Mouse (Mus musculus): ENCODE measurements around the gene Mndal. TPM values are rescaled to one million over a fixed set of nuclear protein-coding genes. Genes with fewer than 3 reads are reported as not detected.
"Not testable (repeated sequence)": the region's sequence is repeated elsewhere in the genome, so short reads cannot be mapped to it uniquely, and the experiment has no call there.

Gene Mndal
- polyA plus RNA-seq, 1 experiment from 2014 or later = 3.4 TPM

GRCm38 (mm10) chr1:173878264-173878663 lies 64.0 kb downstream of the Mndal start:
- not testable (repeated sequence) for H3K4me1 ChIP-seq (replicated peaks); H3K9me3 ChIP-seq; H3K4me2 ChIP-seq (replicated peaks); H3K4me3 ChIP-seq (replicated peaks); H3K27ac ChIP-seq; H3K27me3 ChIP-seq (replicated peaks); H3K9ac ChIP-seq; ATAC-seq; H3K36me3 ChIP-seq
- WGBS = 85% methylated on average over 6 of the region's 6 CpGs

- not testable (repeated sequence) for H3K9me3 ChIP-seq; H3K4me1 ChIP-seq (replicated peaks); H3K9ac ChIP-seq; H3K27ac ChIP-seq; H3K36me3 ChIP-seq; H3K4me3 ChIP-seq (replicated peaks); H3K4me2 ChIP-seq (replicated peaks); ATAC-seq; H3K27me3 ChIP-seq (replicated peaks)
- WGBS = 83% methylated on average over 1 of the region's 1 CpGs
Measured at GRCm38 (mm10) chr1:173877125-173877524, 65.2 kb downstream of the Mndal start.

GRCm38 (mm10) chr1:173868586-173868985 lies 73.7 kb downstream of the Mndal start:
- H3K4me3 ChIP-seq (replicated peaks); H3K9ac ChIP-seq; ATAC-seq; H3K27ac ChIP-seq; H3K4me2 ChIP-seq (replicated peaks); H3K4me1 ChIP-seq (replicated peaks); H3K27me3 ChIP-seq (replicated peaks); H3K36me3 ChIP-seq; H3K9me3 ChIP-seq: not testable (repeated sequence)
- 94% methylated on average over 1 of the region's 1 CpGs for WGBS

GRCm38 (mm10) chr1:173866504-173866903 lies 75.8 kb downstream of the Mndal start:
- H3K27me3 ChIP-seq (replicated peaks) = no peaks in the 10 kb centered on the region
- H3K27ac ChIP-seq = no peak overlapping the region
- no peaks in the 10 kb centered on the region for H3K36me3 ChIP-seq
- ATAC-seq = no peak
- no peaks in the 10 kb centered on the region for H3K4me1 ChIP-seq (replicated peaks)
- H3K4me2 ChIP-seq (replicated peaks) = no peak overlapping the region
- H3K9me3 ChIP-seq = no peaks in the 10 kb centered on the region
- H3K4me3 ChIP-seq (replicated peaks) = no peak overlapping the region
- no peak overlapping the region for H3K9ac ChIP-seq
- WGBS = 86% methylated on average over 12 of the region's 12 CpGs

- H3K27ac ChIP-seq; H3K9ac ChIP-seq; H3K4me1 ChIP-seq (replicated peaks); H3K36me3 ChIP-seq; H3K4me3 ChIP-seq (replicated peaks); H3K27me3 ChIP-seq (replicated peaks); H3K4me2 ChIP-seq (replicated peaks); H3K9me3 ChIP-seq; ATAC-seq: not testable (repeated sequence)
Measured at GRCm38 (mm10) chr1:173853711-173854110, 88.6 kb downstream of the Mndal start.

GRCm38 (mm10) chr1:173852853-173853252 lies 89.4 kb downstream of the Mndal start:
- not testable (repeated sequence) for H3K9me3 ChIP-seq; H3K36me3 ChIP-seq; H3K4me1 ChIP-seq (replicated peaks); H3K4me3 ChIP-seq (replicated peaks); H3K27me3 ChIP-seq (replicated peaks); H3K9ac ChIP-seq; H3K4me2 ChIP-seq (replicated peaks); ATAC-seq; H3K27ac ChIP-seq
- 67% methylated on average over 4 of the region's 4 CpGs for WGBS

- not testable (repeated sequence) for H3K27me3 ChIP-seq (replicated peaks); ATAC-seq
- WGBS = 78% methylated on average over 4 of the region's 4 CpGs
Measured at GRCm38 (mm10) chr1:173846193-173846592, 96.1 kb downstream of the Mndal start.

GRCm38 (mm10) chr1:173844754-173845153 lies 97.5 kb downstream of the Mndal start:
- H3K36me3 ChIP-seq = no peaks in the 10 kb centered on the region
- H3K4me3 ChIP-seq (replicated peaks) = no peak overlapping the region
- no peaks in the 10 kb centered on the region for H3K9me3 ChIP-seq
- H3K27ac ChIP-seq = no peak overlapping the region
- H3K9ac ChIP-seq = no peak overlapping the region
- no peaks in the 10 kb centered on the region for H3K4me1 ChIP-seq (replicated peaks)
- no peaks in the 10 kb centered on the region for H3K27me3 ChIP-seq (replicated peaks)
- 91% methylated on average over 1 of the region's 1 CpGs for WGBS
- ATAC-seq = peak; percentile 41; the same call in 1 of the 2 replicates
- H3K4me2 ChIP-seq (replicated peaks) = no peak overlapping the region

More at GRCm38 (mm10) chr1:173846193-173846592, 96.1 kb downstream of the Mndal start:
- not testable (repeated sequence) for H3K36me3 ChIP-seq; H3K4me3 ChIP-seq (replicated peaks); H3K9ac ChIP-seq; H3K27ac ChIP-seq; H3K4me1 ChIP-seq (replicated peaks); H3K4me2 ChIP-seq (replicated peaks); H3K9me3 ChIP-seq

- H3K36me3 ChIP-seq; H3K4me3 ChIP-seq (replicated peaks); H3K4me2 ChIP-seq (replicated peaks); H3K4me1 ChIP-seq (replicated peaks); H3K9ac ChIP-seq; H3K27ac ChIP-seq; H3K27me3 ChIP-seq (replicated peaks); H3K9me3 ChIP-seq: not testable (repeated sequence)
- peak; percentile 81 for ATAC-seq
- whole genome bisulfite sequencing = 5% methylated on average over 2 of the region's 2 CpGs
Measured at GRCm38 (mm10) chr1:173821481-173821803, 120.8 kb downstream of the Mndal start.

GRCm38 (mm10) chr1:173820794-173821480 lies 121.4 kb downstream of the Mndal start:
- not testable (repeated sequence) for H3K4me1 ChIP-seq (replicated peaks); H3K4me3 ChIP-seq (replicated peaks); H3K27ac ChIP-seq; H3K9ac ChIP-seq; H3K36me3 ChIP-seq; H3K27me3 ChIP-seq (replicated peaks); H3K4me2 ChIP-seq (replicated peaks); H3K9me3 ChIP-seq
- WGBS = 55% methylated on average over 2 of the region's 2 CpGs
- peak; percentile 87 for ATAC-seq

GRCm38 (mm10) chr1:173809294-173809693 lies 133.0 kb downstream of the Mndal start:
- not testable (repeated sequence) for H3K27me3 ChIP-seq (replicated peaks); H3K4me3 ChIP-seq (replicated peaks); H3K27ac ChIP-seq; ATAC-seq; H3K9me3 ChIP-seq; H3K36me3 ChIP-seq; H3K9ac ChIP-seq; H3K4me2 ChIP-seq (replicated peaks); H3K4me1 ChIP-seq (replicated peaks)
- 80% methylated on average over 2 of the region's 2 CpGs for WGBS

- H3K9ac ChIP-seq; H3K4me3 ChIP-seq (replicated peaks); H3K4me1 ChIP-seq (replicated peaks); H3K36me3 ChIP-seq; ATAC-seq; H3K9me3 ChIP-seq; H3K27ac ChIP-seq; H3K27me3 ChIP-seq (replicated peaks); H3K4me2 ChIP-seq (replicated peaks): not testable (repeated sequence)
- WGBS = 46% methylated on average over 2 of the region's 2 CpGs
Measured at GRCm38 (mm10) chr1:173802689-173803281, 139.5 kb downstream of the Mndal start.

- 55% methylated on average over 3 of the region's 3 CpGs for WGBS
- ATAC-seq; H3K9ac ChIP-seq; H3K9me3 ChIP-seq; H3K36me3 ChIP-seq; H3K27ac ChIP-seq; H3K4me2 ChIP-seq (replicated peaks); H3K27me3 ChIP-seq (replicated peaks); H3K4me3 ChIP-seq (replicated peaks); H3K4me1 ChIP-seq (replicated peaks): not testable (repeated sequence)
Measured at GRCm38 (mm10) chr1:173802207-173802606, 140.1 kb downstream of the Mndal start.
